Mouse (Mus musculus): ENCODE data around the gene Tmem106b.

- TF ChIP-seq POLR2A (IDR thresholded peaks at IDR 0.05; ENCODE audit: insufficient read depth, low read depth, low read length): no peak
- no peak for TF ChIP-seq CTCF (IDR thresholded peaks at IDR 0.05; ENCODE audit: insufficient read depth, low read depth, low read length)
Measured at GRCm38 (mm10) chr6:13096656-13097435, 27.3 kb downstream of the Tmem106b start.
